Comparison of ENCODE assay signal across 28 mouse cellular contexts in the genomic region with DNA sequence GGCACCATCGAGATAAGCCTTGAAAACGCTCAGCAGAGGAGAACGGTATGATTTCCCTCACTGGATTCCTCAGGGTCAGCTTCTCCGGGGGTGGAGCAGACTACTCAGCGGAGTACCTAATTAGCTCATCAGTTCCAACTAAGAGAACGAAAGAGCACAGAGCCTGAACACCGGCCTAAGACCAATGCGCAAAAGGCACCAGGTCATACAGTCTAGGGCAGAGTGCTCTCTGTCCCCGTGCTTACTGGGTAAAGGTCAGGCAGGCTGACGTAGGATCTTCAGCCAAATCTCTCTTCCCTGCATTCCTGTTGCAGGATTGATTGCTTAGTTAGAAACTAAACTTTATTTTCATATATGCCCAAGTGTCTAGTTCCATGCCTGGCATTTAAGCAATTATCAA. TPM values are rescaled to one million over a fixed set of nuclear protein-coding genes. Genes with fewer than 3 reads are reported as not detected.
DNase-seq lines count a peak whose midpoint lies in the region; ATAC-seq and TF ChIP-seq lines count a peak whose summit lies in the region.
"Had no signal": no experiment of that assay in that cellular context is flagged by ENCODE, and none has a peak within 500 bp of the region (broad histone marks: within the 10 kb centered on the region; RNA-seq: fewer than 3 reads in every experiment).

No protein-coding gene starts in this region.

- TF ChIP-seq EP300 in heart, adult 2 months (IDR thresholded peaks at IDR 0.05; ENCODE audit: insufficient read depth, low read depth, low read length) = no peak

- intact Hi-C loops in heart, adult 2 months (cut with DNase I) = no loop called here
- intact Hi-C loops in heart, postnatal 14 days (cut with DNase I) = no loop called here

- no peak overlapping the region for H3K4me3 ChIP-seq in heart, adult 2 months
- no peak overlapping the region for H3K4me3 ChIP-seq in kidney, adult 2 months (ENCODE audit: insufficient read depth, low read depth, low read length)
- H3K4me3 ChIP-seq in kidney, embryonic 14.5 days (ENCODE audit: low read length) = no peak overlapping the region
- H3K4me3 ChIP-seq in liver, embryonic 16.5 days (ENCODE audit: low read depth, low read length) = no peak overlapping the region
- H3K4me3 ChIP-seq: forebrain, embryonic 10.5 days; hindbrain, embryonic 10.5 days; limb, embryonic 12.5 days; liver, embryonic 15.5 days; myocyte; neural tube, embryonic 13.5 days had no signal

- no peaks in the 10 kb centered on the region for H3K9me3 ChIP-seq in kidney, embryonic 14.5 days (ENCODE audit: control insufficient read depth, low read length)
- H3K9me3 ChIP-seq in liver, embryonic 16.5 days (replicated peaks; ENCODE audit: control insufficient read depth, low read length) = no peaks in the 10 kb centered on the region
- H3K9me3 ChIP-seq: forebrain, embryonic 10.5 days; G1E; hindbrain, embryonic 10.5 days; limb, embryonic 12.5 days; liver, embryonic 15.5 days; neural tube, embryonic 13.5 days had no signal

- H3K36me3 ChIP-seq in heart, adult 2 months (ENCODE audit: control insufficient read depth, insufficient read depth, low read length) = peaks cover 3% of the 10 kb centered on the region
- H3K36me3 ChIP-seq in kidney, adult 2 months (ENCODE audit: control insufficient read depth, insufficient read depth, low read length) = no peaks in the 10 kb centered on the region
- H3K36me3 ChIP-seq in kidney, embryonic 14.5 days (ENCODE audit: control insufficient read depth, insufficient read depth, low read length) = no peaks in the 10 kb centered on the region
- no peaks in the 10 kb centered on the region for H3K36me3 ChIP-seq in liver, embryonic 16.5 days (ENCODE audit: control insufficient read depth, insufficient read depth)
- H3K36me3 ChIP-seq: forebrain, embryonic 10.5 days; G1E; hindbrain, embryonic 10.5 days; limb, embryonic 12.5 days; liver, embryonic 15.5 days; neural tube, embryonic 13.5 days had no signal

- no peaks in the 10 kb centered on the region for H3K27me3 ChIP-seq in heart, adult 2 months (ENCODE audit: control insufficient read depth, insufficient read depth, low read length)
- H3K27me3 ChIP-seq in kidney, adult 2 months (replicated peaks; ENCODE audit: control insufficient read depth, insufficient read depth, low read length) = no peaks in the 10 kb centered on the region
- peaks cover 6% of the 10 kb centered on the region for H3K27me3 ChIP-seq in kidney, embryonic 14.5 days (ENCODE audit: control insufficient read depth, insufficient read depth, low read length)
- H3K27me3 ChIP-seq in liver, embryonic 16.5 days (ENCODE audit: control insufficient read depth, insufficient read depth, low read depth, low read length) = peaks cover 8% of the 10 kb centered on the region
- H3K27me3 ChIP-seq: CH12.LX, Patski had no signal

- WGBS in heart, adult 2 months = 47% methylated on average over 10 of the region's 10 CpGs
- WGBS in kidney, adult 2 months = 45% methylated on average over 10 of the region's 10 CpGs
- WGBS in kidney, embryonic 14.5 days = 56% methylated on average over 10 of the region's 10 CpGs
- WGBS in liver, embryonic 16.5 days (ENCODE audit: insufficient replicate concordance) = 58% methylated on average over 10 of the region's 10 CpGs

- H3K4me2 ChIP-seq in kidney, embryonic 14.5 days (replicated peaks; ENCODE audit: low read depth, low read length) = no peak overlapping the region
- no peak overlapping the region for H3K4me2 ChIP-seq in liver, embryonic 16.5 days (ENCODE audit: low read depth, low read length)
- H3K4me2 ChIP-seq: limb, embryonic 12.5 days; liver, embryonic 15.5 days; neural tube, embryonic 13.5 days had no signal

- no peak for ATAC-seq in kidney, embryonic 14.5 days (ENCODE audit: low FRiP score, low TSS enrichment)
- peak; percentile 61; the same call in 1 of the 2 replicates for ATAC-seq in liver, embryonic 16.5 days (ENCODE audit: low read depth)
- ATAC-seq: forebrain, embryonic 16.5 days; hindbrain, postnatal 0 days; intestine, embryonic 16.5 days; lung, postnatal 0 days; midbrain, embryonic 16.5 days; Patski had no signal

- H3K4me1 ChIP-seq in heart, adult 2 months (ENCODE audit: control insufficient read depth, insufficient read depth, low read length) = peaks cover 2% of the 10 kb centered on the region; the same call in 1 of the 2 replicates
- H3K4me1 ChIP-seq in kidney, adult 2 months (ENCODE audit: control insufficient read depth, insufficient read depth, low read length) = no peaks in the 10 kb centered on the region; the same call in 1 of the 2 replicates
- H3K4me1 ChIP-seq in kidney, embryonic 14.5 days (ENCODE audit: control insufficient read depth, insufficient read depth, low read length) = 0 out of 2 replicates have a peak, but pooled peaks cover under 1% of the 10 kb centered on the region
- H3K4me1 ChIP-seq in liver, embryonic 16.5 days (ENCODE audit: control insufficient read depth, low read depth, low read length) = no peaks in the 10 kb centered on the region
- H3K4me1 ChIP-seq: liver, embryonic 15.5 days had no signal

- TF ChIP-seq CTCF in heart, adult 2 months (IDR thresholded peaks at IDR 0.05) = no peak
- TF ChIP-seq CTCF in kidney, adult 2 months (conservative IDR thresholded peaks at IDR 0.05; ENCODE audit: insufficient read depth, insufficient read length, low read depth, low read length) = no peak

- 0 out of 2 replicates have a peak, but pooled peaks have one; percentile 28 for TF ChIP-seq POLR2A in heart, adult 2 months (IDR thresholded peaks at IDR 0.05; ENCODE audit: insufficient read depth, low read depth, low read length)
- TF ChIP-seq POLR2A in kidney, adult 2 months (IDR thresholded peaks at IDR 0.05; ENCODE audit: low read depth, low read length) = no peak

- DNase-seq in heart, adult 2 months = no peak
- DNase-seq in heart, postnatal 14 days = no peak
- DNase-seq in kidney, adult 2 months = peak; percentile 74
- peak; percentile 25 for DNase-seq in kidney, postnatal 14 days
- no peak for DNase-seq in urinary bladder, postnatal 14 days (ENCODE audit: low spot score)
- DNase-seq: B cell, adult 2 months; cerebellum, adult 18-20 months; cerebellum, postnatal 14 days; gastrocnemius, postnatal 10 days; retina, postnatal 1 day had no signal

- no peak overlapping the region for H3K9ac ChIP-seq in heart, adult 2 months (ENCODE audit: low read depth, low read length)
- no peak overlapping the region for H3K9ac ChIP-seq in kidney, embryonic 14.5 days (ENCODE audit: low read depth, low read length)
- H3K9ac ChIP-seq in liver, embryonic 16.5 days (ENCODE audit: low read depth, low read length) = no peak overlapping the region
- H3K9ac ChIP-seq: limb, embryonic 12.5 days; liver, embryonic 15.5 days; neural tube, embryonic 13.5 days had no signal

- no peaks in the 10 kb centered on the region for H3K79me2 ChIP-seq in heart, adult 2 months (replicated peaks; ENCODE audit: control insufficient read depth, insufficient read depth, low read length)

- H3K27ac ChIP-seq in heart, adult 2 months = peak overlapping the region; percentile 47
- no peak overlapping the region for H3K27ac ChIP-seq in kidney, adult 2 months (ENCODE audit: insufficient read depth, low read depth, low read length)
- no peak overlapping the region for H3K27ac ChIP-seq in kidney, embryonic 14.5 days (ENCODE audit: low read depth, low read length)
- H3K27ac ChIP-seq in liver, embryonic 16.5 days (ENCODE audit: low read length) = no peak overlapping the region
- H3K27ac ChIP-seq: forebrain, embryonic 10.5 days; hindbrain, embryonic 10.5 days; hindbrain, postnatal 0 days; limb, embryonic 12.5 days; liver, embryonic 15.5 days; macrophage; neural tube, embryonic 13.5 days had no signal

RNA-seq across cellular contexts. Expression of gene Corin, which starts 6.0 kb away (rescaled TPM):
- total RNA-seq in heart, adult 2 months (2021) = 100 to 1,000 TPM; 121 to 173 TPM
- 42.3 and 96.3 TPM in 2 replicates for polyA plus RNA-seq in heart, adult 2 months (2012; rRNA removed)
- 100 to 1,000 TPM in 1 of 2 experiments, 10 to 100 TPM in 1; 99.7 to 132 TPM for total RNA-seq in heart, postnatal 14 days (2021)
- polyA plus RNA-seq in kidney, adult 2 months (2012; rRNA removed) = 4.0 and 5.0 TPM in 2 replicates
- polyA plus RNA-seq in kidney, embryonic 14.5 days (2014; fragmentation: Nextera tagmentation; extraction: Ambion mirVana) = 1.8 and 3.5 TPM in 2 replicates
- polyA plus RNA-seq in liver, embryonic 16.5 days (2015; fragmentation: Nextera tagmentation; extraction: Ambion mirVana) = 0.15 and 0.19 TPM in 2 replicates
- total RNA-seq: CH12.LX; granulocyte monocyte progenitor cell, adult 5-6 weeks had no signal
- polyA plus RNA-seq: G1E, macrophage, myocyte had no signal

Comparison
In these comparisons a context has a peak if more than half of its experiments do, and no peak if none do; other contexts are left out.
1. DNase-seq: peak in kidney, adult 2 months (single experiment) and kidney, postnatal 14 days (single experiment); none in heart, adult 2 months (0 of 2), heart, postnatal 14 days (0 of 2) and urinary bladder, postnatal 14 days (single experiment).